Mouse (Mus musculus) layer of hippocampus, postnatal 36 days (tissue): Measurements from ENCODE around the gene Magi1. TPM values are rescaled to one million over a fixed set of nuclear protein-coding genes. Genes with fewer than 3 reads are reported as not detected.

ENCODE experiments used
- DNase-seq, 2 experiments: peaks; one replicate each; pipeline ENCODE4 v3.0.0; 2022
- total RNA-seq, 2 experiments: library from RNA; stranded (reverse); gene quantifications; 2 replicates each; pipeline ENCODE4 v1.2.3; 2021

The Magi1 gene
- total RNA-seq, 2 experiments from 2014 or later = 45.5 to 53.7 TPM

DNA sequence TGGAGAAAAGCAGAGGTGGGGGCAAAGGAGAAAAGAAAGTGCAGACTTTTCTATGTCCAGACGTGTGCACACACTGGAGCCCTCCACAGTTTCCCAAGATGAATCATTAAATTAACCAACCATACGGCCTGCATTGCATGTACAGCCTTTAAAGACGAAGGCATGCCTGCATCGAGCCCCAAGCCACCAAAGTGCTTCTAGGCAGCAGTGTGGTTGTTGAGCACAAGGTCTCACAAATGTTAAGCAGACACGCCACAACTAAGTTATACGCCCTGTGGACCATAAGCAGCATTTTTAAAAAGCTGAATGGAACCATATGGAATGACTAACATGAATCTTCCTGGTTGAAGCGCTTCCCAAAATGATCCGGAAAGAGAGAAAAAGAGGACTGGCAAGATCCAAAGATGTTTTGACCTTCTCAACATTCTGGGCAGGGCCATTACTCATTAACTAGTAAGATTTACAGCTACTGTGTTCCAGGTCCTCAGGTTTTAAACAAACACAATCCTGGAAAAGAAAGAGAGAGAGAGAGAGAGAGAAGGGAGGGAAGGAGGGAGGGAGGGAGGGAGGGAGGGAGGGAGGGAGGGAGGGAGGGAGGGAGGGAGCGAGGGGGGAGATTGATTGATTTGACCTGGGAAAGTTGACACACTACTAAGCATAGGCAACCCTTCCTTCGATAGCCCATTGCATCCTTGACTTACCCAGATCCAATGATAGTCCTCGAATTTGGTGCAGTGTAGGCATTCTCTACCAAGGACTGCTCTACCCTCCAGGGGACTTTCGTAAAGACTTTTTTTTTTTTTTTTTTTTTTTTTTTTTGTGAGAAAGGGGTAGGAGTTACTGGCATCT is 26.5 kb downstream of the Magi1 start:
- no peak for DNase-seq

DNA sequence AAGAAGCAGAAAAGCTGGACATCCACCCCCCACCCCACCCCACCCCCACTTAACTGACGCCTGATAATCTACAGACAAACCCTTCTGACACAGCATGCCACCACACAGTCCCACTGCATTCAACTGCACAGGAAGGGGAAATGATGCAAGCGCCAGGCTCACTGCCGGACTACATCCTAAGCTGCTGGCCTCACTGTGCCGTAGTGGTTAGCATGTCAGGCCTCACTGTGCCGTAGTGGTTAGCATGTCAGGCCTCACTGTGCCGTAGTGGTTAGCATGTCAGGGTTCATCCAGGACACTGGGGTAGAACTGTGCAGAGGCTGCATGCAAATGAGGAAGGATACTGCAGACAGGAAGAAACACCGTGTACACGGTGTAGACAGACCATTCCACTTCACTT is 29.8 kb downstream of the Magi1 start:
- DNase-seq = no peak

DNA sequence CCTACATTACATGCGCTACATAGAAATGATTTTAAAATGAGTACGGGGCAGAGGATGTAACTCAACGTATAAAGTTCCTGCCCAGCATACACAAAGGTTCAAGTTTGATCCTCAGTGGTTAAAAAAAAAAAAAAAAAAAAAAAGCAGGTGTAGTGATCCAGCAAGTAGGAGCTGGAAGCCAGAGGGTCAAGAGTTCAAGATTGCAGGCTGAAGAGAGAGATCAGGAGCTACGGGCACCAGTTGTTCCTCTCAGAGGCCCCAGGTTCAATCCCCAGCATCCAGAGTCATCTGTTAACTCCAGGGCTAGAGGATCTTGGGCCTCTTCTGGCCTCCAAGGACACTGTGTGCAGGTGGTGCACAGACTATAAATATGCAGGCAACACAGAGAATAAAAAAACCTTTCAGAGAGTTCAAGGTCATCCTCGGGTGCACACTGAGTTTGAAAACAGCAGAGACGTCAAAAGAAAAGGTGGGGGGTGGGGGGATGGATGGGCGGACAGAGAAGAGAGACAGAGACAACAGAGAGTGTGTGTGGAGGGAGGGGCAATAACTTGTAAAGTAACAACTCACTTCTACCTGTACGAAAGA is 32.3 kb downstream of the Magi1 start:
- no peak for DNase-seq

DNA sequence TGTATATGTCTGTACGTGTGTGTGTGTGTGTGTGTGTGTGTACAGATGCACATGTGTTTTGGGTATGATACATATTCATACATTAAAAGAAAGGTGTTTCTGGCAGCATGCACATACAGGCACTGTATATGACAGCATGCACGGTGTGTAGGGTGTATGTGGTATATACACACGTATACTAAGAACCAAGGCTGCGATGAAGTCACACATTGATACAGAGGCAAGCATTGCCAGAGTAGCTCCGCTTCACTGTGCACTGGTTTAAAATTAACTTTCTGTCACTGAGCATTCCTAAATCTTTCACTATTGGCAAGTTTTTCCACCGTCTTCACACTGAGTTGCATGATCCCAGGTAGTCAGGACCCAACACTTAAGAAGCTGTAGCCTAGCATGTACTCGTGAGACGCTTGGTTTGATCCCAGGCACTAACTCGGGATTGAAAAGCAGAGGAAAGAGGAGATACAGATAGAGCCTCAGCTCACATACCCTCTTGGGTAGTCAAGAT is 34.4 kb downstream of the Magi1 start:
- no peak for DNase-seq

DNA sequence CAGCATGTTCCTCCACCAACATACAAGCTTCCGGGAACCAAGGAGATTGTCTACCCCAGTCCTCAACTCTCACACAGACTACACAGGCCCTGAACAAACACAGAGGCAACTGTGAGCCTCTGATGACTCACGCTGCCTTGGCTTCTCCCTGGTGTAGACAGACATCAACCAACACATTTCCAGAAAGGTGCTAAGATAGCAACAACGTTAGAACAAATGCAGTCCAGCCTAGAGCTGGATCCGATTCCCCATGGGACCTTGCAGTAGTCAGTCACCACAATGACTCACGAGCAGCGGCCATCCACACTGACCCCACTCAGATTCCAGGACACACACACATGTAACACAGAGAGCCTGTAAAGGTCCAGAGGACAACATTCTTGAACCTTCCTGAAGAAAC is 42.5 kb downstream of the Magi1 start:
- DNase-seq = no peak

DNA sequence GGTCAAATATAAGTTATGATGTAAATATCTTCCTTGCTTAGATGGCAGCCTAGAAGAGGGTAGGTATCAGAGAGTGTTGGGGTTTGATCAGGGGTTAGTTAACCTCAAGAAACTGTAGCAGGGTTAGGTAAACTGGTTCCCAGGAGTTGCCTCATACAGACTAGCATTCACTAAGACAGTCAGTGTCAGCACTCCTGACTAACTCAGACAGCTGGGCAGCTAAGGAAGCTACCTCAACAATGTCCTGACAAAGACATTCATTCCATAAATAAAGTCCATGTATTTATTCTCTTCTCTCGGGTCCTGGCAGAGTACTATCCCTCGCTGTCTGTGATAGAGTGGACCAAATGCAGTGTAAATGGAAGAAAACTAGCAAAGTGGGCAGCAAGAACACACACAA is 45.1 kb downstream of the Magi1 start:
- no peak for DNase-seq

DNA sequence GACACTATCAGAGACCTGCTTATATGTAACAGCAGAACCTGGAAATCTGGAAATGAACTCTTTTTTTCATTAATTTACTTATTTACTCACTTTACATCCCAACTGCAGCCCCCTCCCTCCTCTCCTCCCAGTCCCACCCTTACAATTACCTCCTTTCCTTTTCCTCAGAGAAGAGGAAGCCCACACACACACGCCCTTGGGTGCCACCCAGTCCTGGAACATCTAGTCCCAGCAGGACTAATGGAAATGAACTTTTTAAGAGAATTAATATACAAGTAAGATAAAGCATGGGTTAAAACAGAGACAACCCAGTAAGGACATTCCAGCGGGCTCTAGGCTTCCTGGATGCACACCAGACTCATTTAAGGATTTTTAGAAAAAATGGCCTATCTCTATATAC is 46.8 kb downstream of the Magi1 start:
- no peak for DNase-seq

DNA sequence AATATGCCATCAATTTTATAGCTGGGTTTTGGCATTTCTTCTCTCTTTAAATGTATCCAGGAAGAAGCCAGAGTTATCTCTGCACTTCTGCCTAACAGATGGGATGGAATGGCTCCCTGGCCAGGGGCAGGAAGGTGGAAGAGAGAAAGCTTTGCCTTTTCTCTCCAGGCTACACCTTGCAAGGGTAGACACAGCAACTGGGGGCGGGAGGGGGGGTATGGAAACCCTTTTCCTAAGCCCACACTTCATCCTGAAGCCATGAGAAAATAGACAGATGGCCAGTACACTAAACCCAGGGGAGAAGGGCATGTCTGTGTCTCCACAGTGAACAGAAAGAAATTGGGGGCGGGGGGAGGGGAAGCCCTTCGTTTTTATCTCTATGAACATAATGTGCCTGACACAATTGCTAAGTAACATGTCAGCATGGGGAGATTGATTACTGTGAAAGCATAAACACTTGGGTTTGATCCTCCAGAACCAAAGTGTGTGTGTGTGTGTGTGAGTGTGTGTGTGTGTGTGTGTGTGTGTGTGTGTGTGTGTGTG is 51.4 kb downstream of the Magi1 start:
- no peak for DNase-seq

DNA sequence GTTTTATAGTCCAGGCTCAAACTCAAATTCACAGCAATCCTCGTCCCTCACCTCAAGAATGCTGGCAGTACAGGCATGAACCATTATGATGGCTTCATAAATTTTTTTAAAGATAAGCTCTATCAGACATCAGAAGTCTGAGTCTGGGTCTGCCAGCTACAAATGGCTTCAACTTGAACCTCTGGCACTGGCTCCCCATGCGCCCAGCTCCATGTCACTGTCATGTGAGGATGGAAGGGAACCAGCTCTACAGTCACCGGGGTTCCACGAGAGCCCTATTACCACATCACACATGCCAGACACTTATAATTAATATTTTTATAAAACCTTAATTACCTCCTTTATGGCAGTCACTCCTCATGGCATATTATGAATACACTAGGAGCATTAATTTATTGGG is 51.9 kb downstream of the Magi1 start:
- DNase-seq = no peak

DNA sequence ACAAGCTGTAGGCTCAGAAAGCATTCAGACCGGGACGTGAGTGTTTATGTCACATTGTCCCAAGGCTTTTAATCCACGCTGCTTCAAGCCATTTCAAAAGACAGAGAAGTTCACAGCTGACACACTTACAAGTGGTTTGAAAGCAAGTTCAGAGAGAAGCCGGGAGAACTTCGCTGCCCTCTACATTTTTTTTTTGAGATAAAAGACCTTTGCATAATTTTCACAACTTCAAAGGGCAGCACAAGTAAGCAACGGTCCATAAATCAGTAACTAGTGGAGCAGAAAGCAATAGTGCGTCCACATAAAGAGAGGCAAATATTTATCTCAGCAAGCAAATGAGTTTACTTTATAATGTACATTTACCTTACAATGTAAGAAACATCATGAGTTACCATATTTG is 52.4 kb downstream of the Magi1 start:
- DNase-seq = no peak

DNA sequence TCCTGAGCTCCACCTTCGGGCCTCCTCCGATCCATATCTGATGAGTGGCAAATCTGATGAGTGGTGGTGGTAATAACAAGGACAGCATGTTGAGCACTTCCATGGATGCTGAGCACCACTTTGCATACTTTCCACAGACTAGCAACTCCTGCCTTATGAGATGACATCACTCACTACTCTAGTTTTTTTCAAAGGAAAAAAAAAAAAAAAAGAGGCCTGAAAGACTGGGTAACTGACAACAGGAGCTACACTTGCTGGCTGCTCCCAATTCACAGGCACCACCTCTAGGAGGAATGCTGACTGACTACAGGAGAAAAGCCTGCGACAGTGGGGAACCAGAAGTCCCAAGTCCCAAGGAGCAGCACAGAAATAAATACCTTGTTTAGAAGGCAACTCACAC is 52.8 kb downstream of the Magi1 start:
- DNase-seq = no peak

DNA sequence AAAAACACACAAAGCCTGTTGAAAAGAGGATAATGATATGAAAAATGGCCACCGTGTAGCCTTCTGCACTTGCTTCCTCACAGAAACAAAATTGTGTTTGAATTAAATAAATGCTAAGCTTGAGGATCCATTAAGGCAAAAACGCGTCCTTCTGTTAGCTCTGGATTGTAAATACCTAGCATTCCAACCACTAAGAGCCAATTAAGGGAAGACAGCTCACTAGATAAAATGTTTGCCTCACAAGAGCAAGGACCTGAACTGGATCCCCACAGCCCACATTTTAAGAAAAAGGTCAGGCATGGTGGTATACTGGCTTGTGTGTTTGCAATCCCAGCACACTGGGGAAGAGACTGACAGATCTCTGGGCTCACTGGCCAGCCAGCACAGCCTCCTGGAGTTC is 53.6 kb downstream of the Magi1 start:
- no peak for DNase-seq

DNA sequence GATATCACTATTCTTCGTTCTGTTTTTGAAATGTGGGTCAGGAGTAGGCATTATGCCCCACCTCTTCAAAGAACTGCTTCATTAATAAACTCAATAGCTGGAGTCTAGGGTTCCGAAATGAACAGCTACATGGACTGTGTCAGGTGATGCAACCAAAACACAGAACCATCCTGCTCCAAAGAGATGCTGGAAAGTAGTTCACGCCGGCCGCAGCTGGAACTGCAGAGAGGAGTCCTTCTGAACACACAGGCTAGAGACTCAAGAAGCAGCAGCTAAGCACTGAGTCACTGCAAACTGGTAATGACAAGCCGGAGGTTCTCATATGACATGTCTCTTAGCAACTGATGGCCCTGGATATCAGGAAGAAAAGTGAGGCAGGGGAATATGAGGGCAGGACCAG is 57.5 kb downstream of the Magi1 start:
- no peak for DNase-seq

DNA sequence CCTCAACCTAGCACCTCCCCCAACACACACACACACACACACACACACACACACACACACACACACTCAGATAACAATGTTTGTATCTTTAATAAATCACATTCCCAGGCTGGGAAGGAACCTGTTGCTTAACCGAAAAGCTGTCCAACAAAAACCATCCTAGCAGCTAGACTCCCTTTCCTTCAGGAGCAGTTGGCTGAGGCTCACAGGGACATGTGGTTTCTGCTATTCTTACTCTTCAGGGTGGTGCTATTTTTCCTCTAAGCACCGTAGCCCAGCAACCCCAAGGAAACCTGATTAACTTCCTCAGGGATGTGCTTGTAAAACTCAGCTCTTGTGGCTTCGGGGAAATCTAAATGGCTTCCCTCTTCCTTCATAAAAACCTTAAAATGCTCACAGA is 57.9 kb downstream of the Magi1 start:
- no peak for DNase-seq

DNA sequence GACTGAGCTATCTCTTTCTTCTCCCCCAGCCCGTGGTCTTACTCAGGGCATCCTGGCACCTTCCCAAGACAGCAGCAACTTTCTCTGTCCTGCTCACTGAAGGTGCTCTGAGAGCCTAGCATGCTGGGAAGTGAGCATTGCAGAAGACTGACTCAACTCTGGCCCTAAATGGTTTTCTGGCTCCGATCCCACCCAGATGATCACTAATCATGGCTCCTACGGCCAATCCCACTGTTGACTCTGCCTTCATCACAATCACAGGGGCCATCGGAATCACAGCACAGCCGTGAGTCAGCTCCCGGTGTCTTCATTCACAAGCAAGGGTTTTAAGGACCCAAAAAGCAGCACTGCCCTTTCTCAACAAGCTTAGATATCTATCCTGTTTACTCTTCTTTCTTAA is 58.6 kb downstream of the Magi1 start:
- no peak for DNase-seq

DNA sequence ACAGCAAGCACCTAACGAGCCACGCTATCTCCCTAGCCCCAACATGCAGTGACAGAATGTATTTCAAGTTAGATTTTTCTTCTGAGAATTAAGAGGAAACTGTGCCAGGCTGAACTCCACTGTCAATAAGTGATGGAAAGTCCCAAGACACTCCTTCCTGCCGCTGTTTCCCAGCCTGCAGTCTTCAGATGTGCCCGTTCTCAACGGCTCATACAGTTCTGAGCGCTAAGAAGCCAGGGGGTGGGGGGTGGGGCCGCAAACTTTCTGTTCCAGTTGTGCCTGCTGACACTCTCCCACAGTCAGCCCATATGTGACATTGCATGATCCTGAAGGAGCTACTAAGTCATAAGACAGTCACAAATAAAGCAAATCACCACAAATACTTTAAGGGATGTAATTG is 61.5 kb downstream of the Magi1 start:
- DNase-seq = no peak

DNA sequence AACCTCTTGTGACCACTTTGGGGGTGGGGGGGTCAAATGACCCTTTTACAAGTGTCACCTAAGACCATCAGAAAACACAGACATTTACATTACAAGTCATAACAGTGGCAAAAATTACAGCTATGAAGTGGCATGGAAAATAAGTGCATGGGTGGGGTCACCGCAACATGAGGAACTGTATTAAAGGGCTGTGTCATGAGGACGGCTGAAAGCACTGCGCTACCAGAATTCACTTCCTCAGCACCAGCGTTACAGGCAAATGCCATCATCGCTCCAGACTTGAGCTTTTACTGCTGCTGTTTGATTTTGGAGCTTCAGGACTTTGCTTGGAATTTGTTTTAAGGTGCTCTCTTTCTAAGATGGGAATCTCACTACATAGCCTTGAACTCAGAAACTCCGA is 62.0 kb downstream of the Magi1 start:
- no peak for DNase-seq

DNA sequence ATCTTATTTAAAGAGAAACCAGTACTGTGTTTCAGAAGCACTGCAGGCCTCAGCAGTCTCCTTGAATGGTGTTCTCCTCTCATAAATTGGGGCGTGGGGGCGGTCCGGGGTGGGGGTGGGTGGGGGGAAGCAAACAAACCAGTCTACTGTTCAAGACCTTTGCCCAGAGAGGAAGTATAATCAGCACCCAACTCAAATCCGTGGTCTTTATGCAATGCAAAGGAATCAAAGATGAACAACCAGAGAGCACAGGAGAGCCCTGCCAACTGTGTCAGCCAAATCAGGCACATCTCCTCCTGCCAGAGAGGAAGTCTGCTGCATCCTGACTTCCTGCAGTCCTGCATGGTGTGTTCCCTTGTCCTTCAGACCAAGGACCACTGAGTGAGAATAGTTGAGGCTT is 65.6 kb downstream of the Magi1 start:
- no peak for DNase-seq

DNA sequence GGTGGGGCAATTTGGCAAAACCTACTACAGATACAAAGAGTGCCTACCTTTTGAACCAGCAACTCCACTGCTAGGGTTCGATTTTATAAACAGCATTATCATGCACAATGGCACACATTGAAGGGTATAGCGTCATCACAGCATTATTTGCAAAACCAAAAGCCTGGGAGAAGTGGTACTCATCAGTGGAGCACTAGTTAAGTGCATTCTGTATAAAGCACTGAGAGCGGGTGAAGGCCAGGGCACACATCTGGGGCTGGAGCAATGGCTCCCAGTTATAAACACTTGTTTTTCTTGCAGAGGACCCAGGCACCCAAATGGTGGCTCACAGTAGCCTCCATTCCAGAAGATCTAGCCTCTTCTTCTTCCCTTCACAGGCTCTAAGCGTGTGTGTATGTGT is 67.9 kb downstream of the Magi1 start:
- no peak for DNase-seq

DNA sequence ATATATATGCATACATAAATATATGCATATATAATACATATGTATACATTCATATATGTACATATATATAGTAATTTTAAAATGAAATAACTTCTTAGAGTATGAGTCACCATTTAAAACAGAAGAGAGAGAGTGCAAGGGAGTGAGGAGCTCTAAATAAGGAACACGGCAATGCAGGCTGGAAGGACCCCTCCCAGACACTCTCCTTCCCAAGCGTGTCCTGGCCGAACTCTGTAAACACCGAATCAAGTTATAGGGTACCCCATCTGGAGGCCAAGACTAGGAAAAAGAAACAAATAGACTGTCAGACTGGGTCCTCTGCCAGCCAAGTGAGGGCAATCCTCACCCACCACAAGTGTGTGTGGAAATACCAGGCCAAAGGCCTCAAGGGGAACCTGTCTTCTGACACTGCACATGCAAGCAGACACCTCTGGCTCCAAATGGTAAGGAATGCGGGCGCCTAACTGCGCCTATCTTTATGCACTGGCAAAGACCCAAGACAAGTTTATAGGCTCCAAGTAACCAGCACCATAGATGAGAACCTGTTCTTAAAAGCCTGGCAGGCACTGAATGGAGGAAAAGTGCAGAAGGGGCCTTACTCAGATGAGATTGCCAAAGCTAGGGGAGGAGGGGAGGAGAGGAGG is 68.7 kb downstream of the Magi1 start:
- no peak for DNase-seq

DNA sequence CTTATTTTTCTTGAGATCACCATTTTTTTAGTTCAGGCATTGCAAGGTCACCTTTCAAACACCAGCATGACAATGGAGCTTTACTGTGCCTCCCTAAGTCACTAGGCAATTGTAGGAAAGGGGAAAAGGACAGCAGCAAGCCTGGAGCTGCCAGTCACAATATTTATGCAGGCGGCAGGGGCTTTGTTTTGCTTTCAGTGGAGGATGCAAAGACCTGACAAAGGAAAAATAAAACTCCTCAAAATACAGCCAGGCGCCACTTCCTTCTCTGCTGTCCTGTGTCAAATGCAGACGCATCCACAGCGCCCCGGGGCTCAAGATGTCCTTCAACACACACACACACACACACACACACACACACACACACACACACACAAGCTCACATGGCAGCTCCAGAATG is 77.8 kb downstream of the Magi1 start:
- no peak for DNase-seq

DNA sequence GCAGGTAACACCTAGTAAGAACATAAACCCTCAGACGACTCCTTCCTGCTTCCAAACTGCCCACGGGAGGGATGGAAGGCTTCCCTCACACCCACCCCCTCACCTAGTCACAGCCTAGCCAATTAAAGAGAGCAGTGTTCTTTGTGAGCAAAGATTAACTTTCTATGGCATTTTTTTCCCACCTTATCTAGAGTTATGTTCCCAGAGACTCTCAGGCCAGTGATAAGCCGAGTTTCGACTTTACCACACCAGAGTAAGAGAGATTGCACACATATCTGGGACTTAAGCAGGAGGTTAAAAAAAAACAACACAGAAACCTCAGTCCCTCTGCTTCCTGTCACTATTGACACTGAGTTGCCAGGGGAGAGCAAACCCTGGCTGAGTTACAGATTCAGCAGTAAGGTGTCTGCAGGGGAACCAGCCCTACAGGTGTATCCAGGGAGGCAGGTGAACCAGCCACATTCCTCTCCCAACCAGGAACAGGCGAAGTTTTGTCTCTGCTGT is 80.0 kb downstream of the Magi1 start:
- DNase-seq = no peak

DNA sequence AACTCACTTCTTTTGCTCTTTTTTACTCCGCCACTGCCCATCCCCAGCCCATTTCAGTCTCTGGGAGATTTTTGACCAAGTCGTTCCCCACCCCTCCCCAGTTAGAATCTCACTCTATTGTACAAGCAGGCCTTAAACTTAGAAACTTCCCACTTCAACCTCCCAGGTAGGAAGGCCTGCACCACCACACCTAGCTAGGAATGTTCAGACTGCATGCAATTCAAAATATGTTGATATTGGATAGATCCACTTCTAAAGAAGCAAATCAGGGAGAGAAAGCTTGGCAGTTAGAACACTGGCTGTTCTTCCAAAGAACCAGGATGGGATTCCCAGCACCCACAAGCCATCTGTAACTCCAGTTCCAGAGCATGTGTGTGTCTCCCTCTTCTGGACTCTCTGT is 81.8 kb downstream of the Magi1 start:
- DNase-seq = no peak
